Mouse (Mus musculus) megakaryocyte, embryonic 14.5 days (primary cell): ENCODE measurements around the gene Tmem230.

Experiments used
- FLI1 ChIP-seq: IDR thresholded peaks from 2 replicates; pipeline ENCODE4 v1.6.1; 2012; ENCODE audit warnings: low read length, inconsistent platforms, mixed read lengths
- GATA1 ChIP-seq: IDR thresholded peaks from 3 replicates; pipeline ENCODE4 v1.6.1; 2012; ENCODE audit warnings: mixed read lengths, low read length, inconsistent platforms, borderline replicate concordance

DNA sequence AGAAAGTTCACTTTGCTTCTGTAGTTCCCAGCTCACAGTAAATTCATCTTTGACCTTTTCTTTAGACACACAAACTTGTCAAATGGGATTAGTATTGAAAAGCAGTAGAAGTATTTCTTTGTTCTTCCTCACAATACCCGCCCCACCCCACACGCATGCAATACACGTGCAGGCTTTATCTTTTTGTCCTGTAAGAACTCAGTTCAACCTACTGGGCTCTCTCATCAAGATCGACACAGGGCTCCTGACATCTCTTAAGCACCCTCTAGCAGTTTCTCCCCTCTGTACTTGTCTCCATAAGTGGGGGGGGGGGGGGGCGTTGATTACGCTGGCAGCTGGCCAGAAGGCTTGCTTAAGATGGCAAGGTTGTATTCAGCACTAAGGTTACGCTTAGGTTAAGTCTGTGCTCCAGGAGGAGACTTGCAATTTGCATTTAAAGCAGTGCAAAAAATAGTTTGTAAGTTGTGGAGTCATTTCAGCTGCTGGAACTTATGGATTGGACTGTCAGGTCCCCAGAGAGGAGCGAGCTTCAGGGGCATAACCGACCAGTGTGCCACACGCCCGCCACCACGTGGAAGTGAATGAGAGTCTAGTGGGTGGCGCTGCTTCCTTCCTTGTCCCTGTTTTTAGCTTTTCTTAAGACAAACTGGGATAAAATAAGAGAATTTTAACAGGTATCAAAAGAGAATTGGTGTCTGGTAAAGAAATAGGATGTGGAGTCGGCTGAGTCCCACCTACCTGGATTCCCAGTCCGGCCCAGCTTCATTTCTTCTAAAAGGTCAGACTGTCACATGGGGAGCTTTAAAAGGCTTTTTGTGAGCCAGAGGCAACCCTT, 35.8 kb upstream of the Tmem230 start:
- TF ChIP-seq GATA1, result no peak
- TF ChIP-seq FLI1, result no peak
